Mouse (Mus musculus) liver, embryonic 14.5 days (tissue): ENCODE measurements around the gene Elovl1.

ENCODE experiments used
- CTCF ChIP-seq: IDR thresholded peaks from 2 replicates; pipeline ENCODE4 v1.5.1; 2016; ENCODE audit warnings: antibody characterized with exemption, low read depth, control low read depth
- EP300 ChIP-seq: IDR thresholded peaks from 2 replicates; pipeline ENCODE4 v1.6.1; 2016; ENCODE audit warnings: antibody characterized with exemption, low read depth

DNA sequence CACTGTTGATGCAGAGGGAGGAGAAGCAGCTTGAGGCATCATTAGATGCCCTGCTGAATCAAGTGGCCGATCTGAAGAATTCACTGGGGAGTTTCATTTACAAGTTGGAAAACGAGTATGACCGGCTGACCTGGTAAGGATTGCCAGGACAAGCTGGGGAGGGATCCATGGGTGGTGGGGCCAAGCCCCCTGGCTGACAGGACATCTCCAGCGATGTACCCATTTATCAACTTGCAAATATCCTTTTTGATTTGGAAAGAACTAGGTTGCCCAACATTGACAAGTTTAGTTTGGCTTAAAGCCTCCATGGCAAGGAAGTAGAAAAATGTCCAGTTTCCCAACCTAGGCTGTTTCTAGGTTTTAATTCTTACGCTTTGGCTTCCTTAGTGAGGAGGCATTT, 17.0 kb upstream of the Elovl1 start:
- no peak for TF ChIP-seq CTCF
- TF ChIP-seq EP300, result no peak
